Mouse (Mus musculus) liver, embryonic 11.5 days (tissue): Measurements from ENCODE around the gene Cstad. TPM values are rescaled to one million over a fixed set of nuclear protein-coding genes. Genes with fewer than 3 reads are reported as not detected.

ENCODE experiments used
- ATAC-seq: fragments of 200-750 bp; cut with Nextera tagmentation; replicated peaks from 2 replicates; pipeline ENCODE4 v1.8.0; 2017; ENCODE audit warnings: moderate number of reproducible peaks, mild to moderate bottlenecking, moderate TSS enrichment, moderate library complexity; ENCODE audit not compliant: low FRiP score
- DNase-seq: peaks from one replicate; pipeline ENCODE4 v3.0.0-alpha.2; 2017; ENCODE audit warnings: low spot score
- H3K27ac ChIP-seq: fragments of 300-500 bp; sonication (generic); 2 replicates; pipeline ENCODE4 v1.5.1; 2014; ENCODE audit warnings: mild to moderate bottlenecking, low read depth, low read length, control low read depth
- H3K27me3 ChIP-seq: fragments of 300-500 bp; sonication (generic); replicated peaks from 2 replicates; pipeline ENCODE4 v1.6.1; 2014; ENCODE audit warnings: low read length, mixed read lengths; ENCODE audit not compliant: control insufficient read depth, insufficient read depth
- H3K36me3 ChIP-seq: fragments of 300-500 bp; sonication (generic); 2 replicates; pipeline ENCODE4 v1.6.1; 2014; ENCODE audit warnings: mild to moderate bottlenecking, low read length, moderate library complexity, mixed read lengths; ENCODE audit not compliant: control insufficient read depth, insufficient read depth
- H3K4me1 ChIP-seq: fragments of 300-500 bp; sonication (generic); replicated peaks from 2 replicates; pipeline ENCODE4 v1.6.1; 2014; ENCODE audit warnings: low read length, mixed read lengths; ENCODE audit not compliant: control insufficient read depth, insufficient read depth
- H3K4me2 ChIP-seq: fragments of 300-500 bp; sonication (generic); 2 replicates; pipeline ENCODE4 v1.6.1; 2014; ENCODE audit warnings: mild to moderate bottlenecking, control low read depth, moderate library complexity
- H3K4me3 ChIP-seq: fragments of 300-500 bp; sonication (generic); 2 replicates; pipeline ENCODE4 v1.5.1; 2014; ENCODE audit warnings: low read depth, low read length, control low read depth
- H3K9ac ChIP-seq: fragments of 300-500 bp; sonication (generic); 2 replicates; pipeline ENCODE4 v1.6.1; 2014; ENCODE audit warnings: low read depth, low read length, control low read depth
- H3K9me3 ChIP-seq: fragments of 300-500 bp; sonication (generic); 2 replicates; pipeline ENCODE4 v1.6.1; 2016; ENCODE audit warnings: low read length, inconsistent platforms, mixed read lengths; ENCODE audit not compliant: control insufficient read depth
- WGBS: fragments of 180-500 bp; shearing (Covaris S2); extraction: QIAGEN DNeasy Blood & Tissue Kit; methylation state at CpG from one replicate; pipeline ENCODE4 v1.1.7; 2014; 5-methylcytosine and 5-hydroxymethylcytosine counted together
- polyA plus RNA-seq: library from polyadenylated mRNA; unstranded; fragments of >200 nt; fragmentation: Nextera tagmentation; extraction: Ambion mirVana; gene quantifications from 2 replicates; pipeline ENCODE4 v1.2.1, GENCODE M21; 2014

Gene Cstad
- polyA plus RNA-seq, 1 experiment from 2014 or later = not detected

GRCm38 (mm10) chr2:30613574-30613973 lies 18.7 kb downstream of the Cstad start:
- Histone ChIP-seq H3K27me3 (peaks cover 7% of the 10 kb centered on the region; the same call in 1 of the 2 replicates), H3K4me2 (peak overlapping the region; percentile 51), H3K27ac (peak overlapping the region; percentile 43; the same call in 1 of the 2 replicates), H3K9ac (0 out of 2 replicates have a peak overlapping the region, but pooled peaks have one; percentile 22), H3K4me3 (no peak overlapping the region), H3K4me1 (peaks cover 12% of the 10 kb centered on the region; the same call in 1 of the 2 replicates), H3K36me3 (no peaks in the 10 kb centered on the region), H3K9me3 (no peaks in the 10 kb centered on the region)
- WGBS = 5% methylated on average over 18 of the region's 18 CpGs
- DNase-seq (no peak), ATAC-seq (no peak)

GRCm38 (mm10) chr2:30614151-30614923 lies 19.5 kb downstream of the Cstad start:
- peaks cover 15% of the 10 kb centered on the region; the same call in 1 of the 2 replicates for H3K4me1 ChIP-seq
- DNase-seq (no peak), ATAC-seq (no peak)
- H3K4me3 ChIP-seq = no peak overlapping the region
- no peaks in the 10 kb centered on the region for H3K9me3 ChIP-seq
- 49% methylated on average over 9 of the region's 9 CpGs for WGBS
- no peaks in the 10 kb centered on the region for H3K36me3 ChIP-seq
- H3K4me2 ChIP-seq = peak overlapping the region; percentile 51
- peaks cover 7% of the 10 kb centered on the region; the same call in 1 of the 2 replicates for H3K27me3 ChIP-seq
- 0 out of 2 replicates have a peak overlapping the region, but pooled peaks have one; percentile 22 for H3K9ac ChIP-seq
- peak overlapping the region; percentile 43; the same call in 1 of the 2 replicates for H3K27ac ChIP-seq

GRCm38 (mm10) chr2:30615869-30616268 lies 21.0 kb downstream of the Cstad start:
- no peaks in the 10 kb centered on the region for H3K36me3 ChIP-seq
- 83% methylated on average over 2 of the region's 2 CpGs for WGBS
- no peak overlapping the region for H3K27ac ChIP-seq
- no peak overlapping the region for H3K4me2 ChIP-seq
- DNase-seq (no peak), ATAC-seq (no peak)
- H3K4me1 ChIP-seq = peaks cover 15% of the 10 kb centered on the region; the same call in 1 of the 2 replicates
- H3K9ac ChIP-seq = no peak overlapping the region
- H3K4me3 ChIP-seq = no peak overlapping the region
- peaks cover 3% of the 10 kb centered on the region; the same call in 1 of the 2 replicates for H3K9me3 ChIP-seq
- peaks cover 7% of the 10 kb centered on the region; the same call in 1 of the 2 replicates for H3K27me3 ChIP-seq

GRCm38 (mm10) chr2:30616464-30616863 lies 21.6 kb downstream of the Cstad start:
- peaks cover 15% of the 10 kb centered on the region; the same call in 1 of the 2 replicates for H3K4me1 ChIP-seq
- H3K27ac ChIP-seq = no peak overlapping the region
- 78% methylated on average over 6 of the region's 6 CpGs for WGBS
- H3K36me3 ChIP-seq = no peaks in the 10 kb centered on the region
- H3K4me3 ChIP-seq = no peak overlapping the region
- H3K9me3 ChIP-seq = peaks cover 3% of the 10 kb centered on the region; the same call in 1 of the 2 replicates
- DNase-seq (no peak), ATAC-seq (no peak)
- no peak overlapping the region for H3K4me2 ChIP-seq
- H3K27me3 ChIP-seq = peaks cover 7% of the 10 kb centered on the region; the same call in 1 of the 2 replicates
- H3K9ac ChIP-seq = no peak overlapping the region

- Histone ChIP-seq H3K36me3 (no peaks in the 10 kb centered on the region), H3K4me2 (no peak overlapping the region), H3K27ac (peak overlapping the region; percentile 42; the same call in 1 of the 2 replicates), H3K27me3 (peaks cover 7% of the 10 kb centered on the region; the same call in 1 of the 2 replicates), H3K9ac (no peak overlapping the region), H3K4me1 (peaks cover 13% of the 10 kb centered on the region; the same call in 1 of the 2 replicates), H3K4me3 (no peak overlapping the region), H3K9me3 (peaks cover 3% of the 10 kb centered on the region; the same call in 1 of the 2 replicates)
- ATAC-seq (peak; percentile 45), DNase-seq (no peak)
- WGBS = 56% methylated on average over 6 of the region's 6 CpGs
Measured at GRCm38 (mm10) chr2:30618487-30619248, 23.8 kb downstream of the Cstad start.

- 39% methylated on average over 10 of the region's 10 CpGs for WGBS
- H3K27ac ChIP-seq = no peak overlapping the region
- H3K9me3 ChIP-seq = peaks cover 3% of the 10 kb centered on the region; the same call in 1 of the 2 replicates
- H3K4me2 ChIP-seq = no peak overlapping the region
- H3K4me1 ChIP-seq = peaks cover 4% of the 10 kb centered on the region; the same call in 1 of the 2 replicates
- ATAC-seq (no peak), DNase-seq (no peak)
- H3K9ac ChIP-seq = no peak overlapping the region
- H3K36me3 ChIP-seq = no peaks in the 10 kb centered on the region
- no peak overlapping the region for H3K4me3 ChIP-seq
- H3K27me3 ChIP-seq = no peaks in the 10 kb centered on the region
Measured at GRCm38 (mm10) chr2:30623873-30624272, 29.0 kb downstream of the Cstad start.

GRCm38 (mm10) chr2:30625296-30625826 lies 30.5 kb downstream of the Cstad start:
- 73% methylated on average over 6 of the region's 6 CpGs for WGBS
- no peak overlapping the region for H3K4me3 ChIP-seq
- no peaks in the 10 kb centered on the region for H3K36me3 ChIP-seq

GRCm38 (mm10) chr2:30626058-30626675 lies 31.3 kb downstream of the Cstad start:
- H3K4me3 ChIP-seq = no peak overlapping the region
- ATAC-seq = no peak
- no peak overlapping the region for H3K9ac ChIP-seq
- no peaks in the 10 kb centered on the region for H3K9me3 ChIP-seq
- no peak overlapping the region for H3K4me2 ChIP-seq
- no peak overlapping the region for H3K27ac ChIP-seq
- no peaks in the 10 kb centered on the region for H3K36me3 ChIP-seq
- WGBS = 64% methylated on average over 17 of the region's 17 CpGs
- 0 out of 2 replicates have a peak, but pooled peaks cover 4% of the 10 kb centered on the region for H3K4me1 ChIP-seq
- no peaks in the 10 kb centered on the region for H3K27me3 ChIP-seq
- no peak for DNase-seq

More at GRCm38 (mm10) chr2:30625296-30625826, 30.5 kb downstream of the Cstad start:
- ATAC-seq = no peak
- 0 out of 2 replicates have a peak, but pooled peaks cover 4% of the 10 kb centered on the region for H3K4me1 ChIP-seq
- no peak overlapping the region for H3K4me2 ChIP-seq
- no peak overlapping the region for H3K9ac ChIP-seq
- H3K27ac ChIP-seq = no peak overlapping the region
- no peaks in the 10 kb centered on the region for H3K27me3 ChIP-seq
- no peaks in the 10 kb centered on the region for H3K9me3 ChIP-seq
- DNase-seq = no peak
